Mouse (Mus musculus) MEL (cell line): Measurements from ENCODE around the gene Diexf. TPM values are rescaled to one million over a fixed set of nuclear protein-coding genes. Genes with fewer than 3 reads are reported as not detected.

Experiments used
- DNase-seq: peaks from one replicate; pipeline ENCODE4 v3.0.0; 2011; ENCODE audit warnings: low read depth, low spot score
- H3K27ac ChIP-seq: 2 replicates; pipeline ENCODE4 v1.5.1; 2012; ENCODE audit warnings: low read depth, mild to moderate bottlenecking, control low read depth, low read length, moderate library complexity; ENCODE audit not compliant: control insufficient read depth
- H3K27me3 ChIP-seq, 2 experiments: fragments of 150-350 bp in 1 of 2; sonication (generic) in 1 of 2; 2 replicates each; pipeline ENCODE4 v1.6.1; 2012; ENCODE audit warnings: low read length in 2 of 2, mild to moderate bottlenecking in 2 of 2, improper control_type of control experiment in 1 of 2, moderate library complexity in 1 of 2; ENCODE audit not compliant: insufficient read depth in 2 of 2, control insufficient read depth in 1 of 2
- H3K36me3 ChIP-seq, 2 experiments: 2 replicates each; pipeline ENCODE4 v1.6.1; 2012 to 2014; ENCODE audit warnings: low read length in 2 of 2, improper control_type of control experiment in 1 of 2, inconsistent platforms in 1 of 2, mild to moderate bottlenecking in 1 of 2; ENCODE audit not compliant: insufficient read depth in 2 of 2, control insufficient read depth in 1 of 2
- H3K4me1 ChIP-seq, 2 experiments: fragments of 150-350 bp in 1 of 2; sonication (generic) in 1 of 2; 2 replicates each; pipeline ENCODE4 v1.6.1; 2012; ENCODE audit warnings: low read length in 2 of 2, improper control_type of control experiment in 1 of 2, mild to moderate bottlenecking in 1 of 2; ENCODE audit not compliant: insufficient read depth in 2 of 2, control insufficient read depth in 1 of 2
- H3K4me3 ChIP-seq, 2 experiments: fragments of 150-350 bp in 1 of 2; sonication (generic) in 1 of 2; 2 replicates each; pipeline ENCODE4 v1.5.1; 2012; ENCODE audit warnings: low read depth in 2 of 2, low read length in 2 of 2, mild to moderate bottlenecking in 2 of 2, moderate library complexity in 2 of 2, control low read depth in 1 of 2, improper control_type of control experiment in 1 of 2; ENCODE audit not compliant: control insufficient read depth in 1 of 2, insufficient read depth in 1 of 2
- H3K79me2 ChIP-seq: 2 replicates; pipeline ENCODE4 v1.6.1; 2012; ENCODE audit warnings: mild to moderate bottlenecking, low read length, moderate library complexity; ENCODE audit not compliant: control insufficient read depth, poor library complexity, insufficient read depth
- H3K9ac ChIP-seq: 2 replicates; pipeline ENCODE4 v1.6.1; 2012; ENCODE audit warnings: low read depth, mild to moderate bottlenecking, control low read depth, low read length, moderate library complexity; ENCODE audit not compliant: control insufficient read depth, poor library complexity, severe bottlenecking
- H3K9me3 ChIP-seq: fragments of 150-350 bp; sonication (generic); replicated peaks from 2 replicates; pipeline ENCODE4 v1.6.1; 2012; ENCODE audit warnings: mild to moderate bottlenecking, low read length, improper control_type of control experiment, moderate library complexity; ENCODE audit not compliant: insufficient read depth
- BHLHE40 ChIP-seq: IDR thresholded peaks from 2 replicates; pipeline ENCODE4 v1.6.1; 2012; ENCODE audit warnings: low read depth, mild to moderate bottlenecking, inconsistent platforms, low read length, improper control_type of control experiment, borderline replicate concordance
- E2F4 ChIP-seq: IDR thresholded peaks from 2 replicates; pipeline ENCODE4 v1.6.1; 2011; ENCODE audit warnings: low read depth, low read length, improper control_type of control experiment, borderline replicate concordance
- GABPA ChIP-seq: IDR thresholded peaks from 2 replicates; pipeline ENCODE4 v1.6.1; 2012; ENCODE audit warnings: low read depth, mild to moderate bottlenecking, inconsistent platforms, low read length, improper control_type of control experiment, moderate library complexity
- GATA1 ChIP-seq: IDR thresholded peaks from 2 replicates; pipeline ENCODE4 v1.6.1; 2011; ENCODE audit warnings: low read depth, low read length, improper control_type of control experiment
- HCFC1 ChIP-seq: IDR thresholded peaks from 2 replicates; pipeline ENCODE4 v1.6.1; 2012; ENCODE audit warnings: low read depth, mild to moderate bottlenecking, inconsistent platforms, low read length, improper control_type of control experiment, moderate library complexity
- MAFK ChIP-seq: IDR thresholded peaks from 2 replicates; pipeline ENCODE4 v1.6.1; 2011; ENCODE audit warnings: low read depth, mild to moderate bottlenecking, low read length, improper control_type of control experiment, borderline replicate concordance
- MAX ChIP-seq: IDR thresholded peaks from 2 replicates; pipeline ENCODE4 v1.6.1; 2011; ENCODE audit warnings: low read length, improper control_type of control experiment
- MEF2A ChIP-seq: IDR thresholded peaks from 2 replicates; pipeline ENCODE4 v1.6.1; 2014; ENCODE audit warnings: low read depth, mild to moderate bottlenecking, inconsistent platforms, low read length, improper control_type of control experiment; ENCODE audit not compliant: poor library complexity, insufficient replicate concordance, severe bottlenecking; ENCODE audit errors: extremely low read depth
- MYB ChIP-seq: IDR thresholded peaks from 2 replicates; pipeline ENCODE4 v1.6.1; 2011; ENCODE audit warnings: mild to moderate bottlenecking, low read depth, low read length, improper control_type of control experiment
- NELFE ChIP-seq: IDR thresholded peaks from 2 replicates; pipeline ENCODE4 v1.6.1; 2011; ENCODE audit warnings: low read depth, low read length, improper control_type of control experiment
- NRF1 ChIP-seq: IDR thresholded peaks from 2 replicates; pipeline ENCODE4 v1.6.1; 2014; ENCODE audit warnings: low read depth, mild to moderate bottlenecking, inconsistent platforms, low read length, improper control_type of control experiment, moderate library complexity; ENCODE audit not compliant: poor library complexity, insufficient read depth, severe bottlenecking
- POLR2AphosphoS5 ChIP-seq: IDR thresholded peaks from 2 replicates; pipeline ENCODE4 v1.6.1; 2012; ENCODE audit warnings: low read depth, borderline replicate concordance, mild to moderate bottlenecking, inconsistent platforms, low read length, moderate library complexity, mixed read lengths
- RAD21 ChIP-seq: IDR thresholded peaks from 2 replicates; pipeline ENCODE4 v1.6.1; 2011; ENCODE audit warnings: mild to moderate bottlenecking, low read depth, low read length, improper control_type of control experiment
- RCOR1 ChIP-seq: IDR thresholded peaks from 2 replicates; pipeline ENCODE4 v1.6.1; 2012; ENCODE audit warnings: low read depth, mild to moderate bottlenecking, inconsistent platforms, low read length, improper control_type of control experiment
- TBP ChIP-seq: IDR thresholded peaks from 2 replicates; pipeline ENCODE4 v1.8.0; 2011; ENCODE audit warnings: low read depth, low read length, improper control_type of control experiment
- TCF12 ChIP-seq: IDR thresholded peaks from 2 replicates; pipeline ENCODE4 v1.6.1; 2014; ENCODE audit warnings: low read depth, mild to moderate bottlenecking, inconsistent platforms, low read length, improper control_type of control experiment, moderate library complexity
- ZC3H11A ChIP-seq: IDR thresholded peaks from 2 replicates; pipeline ENCODE4 v1.6.1; 2012; ENCODE audit warnings: low read depth, mild to moderate bottlenecking, inconsistent platforms, low read length, improper control_type of control experiment
- ZMIZ1 ChIP-seq: IDR thresholded peaks from 2 replicates; pipeline ENCODE4 v1.6.1; 2012; ENCODE audit warnings: low read depth, mild to moderate bottlenecking, inconsistent platforms, low read length, improper control_type of control experiment, moderate library complexity
- ZNF384 ChIP-seq: IDR thresholded peaks from 2 replicates; pipeline ENCODE4 v1.6.1; 2012; ENCODE audit warnings: low read depth, mild to moderate bottlenecking, inconsistent platforms, low read length, improper control_type of control experiment
- polyA plus RNA-seq, 2 experiments: library from polyadenylated mRNA; stranded (reverse) in 1 of 2; unstranded in 1 of 2; fragments of >175 nt in 1 of 2; fragments of >200 nt in 1 of 2; gene quantifications; 2 replicates each; pipeline versions ENCODE4 v1.2.1 to v1.2.4; 2012; ENCODE audit warnings: low replicate concordance in 2 of 2, low read depth in 1 of 2; ENCODE audit not compliant: insufficient read length in 2 of 2, insufficient read depth in 1 of 2, missing spikeins in 1 of 2
- total RNA-seq: library from RNA; depleted of rRNA; stranded (reverse); fragments of 300-350 nt; gene quantifications from 2 replicates; pipeline ENCODE4 v1.2.3, GENCODE M21; 2012

Gene Diexf
- total and polyA plus RNA-seq, 3 experiments: 20.6 to 45.4 TPM; not detected in 1

- no peaks in the 10 kb centered on the region for H3K36me3 ChIP-seq
- DNase-seq: no peak
- H3K27ac ChIP-seq: no peak overlapping the region
- H3K9me3 ChIP-seq: no peaks in the 10 kb centered on the region
- H3K79me2 ChIP-seq: no peaks in the 10 kb centered on the region
- H3K4me3 ChIP-seq: no peak overlapping the region
- H3K27me3 ChIP-seq: no peaks in the 10 kb centered on the region
- no peak overlapping the region for H3K9ac ChIP-seq
- no peaks in the 10 kb centered on the region for H3K4me1 ChIP-seq
- TF ChIP-seq MYB (no peak), TBP (no peak), GATA1 (no peak), RCOR1 (no peak), ZC3H11A (no peak), E2F4 (no peak), ZMIZ1 (no peak), MAX (no peak), MAFK (no peak)
These were observed 39.2 kb downstream of the Diexf start for GRCm38 (mm10) chr1:193090894-193091293.

GRCm38 (mm10) chr1:193090211-193090871 is 39.7 kb downstream of the Diexf start:
- no peak for DNase-seq
- H3K9ac ChIP-seq: no peak overlapping the region
- no peaks in the 10 kb centered on the region for H3K9me3 ChIP-seq
- H3K79me2 ChIP-seq: no peaks in the 10 kb centered on the region
- no peaks in the 10 kb centered on the region for H3K36me3 ChIP-seq
- no peaks in the 10 kb centered on the region for H3K27me3 ChIP-seq
- H3K4me3 ChIP-seq: no peak overlapping the region
- TF ChIP-seq TCF12 (no peak), NELFE (no peak), RAD21 (no peak), MEF2A (no peak), ZMIZ1 (no peak), POLR2AphosphoS5 (no peak), BHLHE40 (no peak), HCFC1 (no peak), MAX (no peak), GABPA (no peak), NRF1 (no peak), ZNF384 (no peak)
- no peak overlapping the region for H3K27ac ChIP-seq
- no peaks in the 10 kb centered on the region for H3K4me1 ChIP-seq
